Mouse (Mus musculus): ENCODE data around the gene Fzr1. TPM values are rescaled to one million over a fixed set of nuclear protein-coding genes. Genes with fewer than 3 reads are reported as not detected.
A peak's percentile ranks its signal among the peaks of the same experiment; 100 is the strongest.

The Fzr1 gene
- polyA plus RNA-seq, 1 experiment from 2014 or later = 146 TPM

GRCm38 (mm10) chr10:81406504-81407440, 28.5 kb upstream of the Fzr1 start:
- Histone ChIP-seq H3K27me3 (replicated peaks) (peaks cover 11% of the 10 kb centered on the region), H3K9me3 (replicated peaks) (no peaks in the 10 kb centered on the region), H3K4me1 (peaks cover 67% of the 10 kb centered on the region), H3K4me3 (replicated peaks) (peak overlapping the region; percentile 4; the same call in 1 of the 2 replicates), H3K36me3 (peaks cover 42% of the 10 kb centered on the region), H3K9ac (replicated peaks) (no peak overlapping the region), H3K4me2 (peak overlapping the region; percentile 38), H3K27ac (replicated peaks) (0 out of 2 replicates have a peak overlapping the region, but pooled peaks have one; percentile 13)
- WGBS = 29% methylated on average over 24 of the region's 24 CpGs
- no peak for ATAC-seq (ENCODE audit: low FRiP score)

GRCm38 (mm10) chr10:81405588-81406201, 27.4 kb upstream of the Fzr1 start:
- no peak overlapping the region for H3K27ac ChIP-seq (replicated peaks)
- H3K4me2 ChIP-seq = no peak overlapping the region
- ATAC-seq (ENCODE audit: low FRiP score) = no peak
- no peaks in the 10 kb centered on the region for H3K9me3 ChIP-seq (replicated peaks)
- peaks cover 44% of the 10 kb centered on the region for H3K36me3 ChIP-seq
- H3K9ac ChIP-seq (replicated peaks) = no peak overlapping the region
- peaks cover 11% of the 10 kb centered on the region for H3K27me3 ChIP-seq (replicated peaks)
- 46% methylated on average over 13 of the region's 13 CpGs for WGBS
- peaks cover 67% of the 10 kb centered on the region for H3K4me1 ChIP-seq
- no peak overlapping the region for H3K4me3 ChIP-seq (replicated peaks)

GRCm38 (mm10) chr10:81404720-81405119, 26.4 kb upstream of the Fzr1 start:
- H3K4me1 ChIP-seq = peaks cover 70% of the 10 kb centered on the region
- WGBS = 61% methylated on average over 18 of the region's 18 CpGs
- H3K9ac ChIP-seq (replicated peaks) = no peak overlapping the region
- H3K9me3 ChIP-seq (replicated peaks) = no peaks in the 10 kb centered on the region
- ATAC-seq (ENCODE audit: low FRiP score) = no peak
- H3K4me3 ChIP-seq (replicated peaks) = no peak overlapping the region
- peaks cover 11% of the 10 kb centered on the region for H3K27me3 ChIP-seq (replicated peaks)
- H3K36me3 ChIP-seq = peaks cover 54% of the 10 kb centered on the region
- no peak overlapping the region for H3K4me2 ChIP-seq
- no peak overlapping the region for H3K27ac ChIP-seq (replicated peaks)

GRCm38 (mm10) chr10:81404082-81404481, 25.8 kb upstream of the Fzr1 start:
- H3K9me3 ChIP-seq (replicated peaks) = no peaks in the 10 kb centered on the region
- WGBS = 16% methylated on average over 9 of the region's 9 CpGs
- no peak overlapping the region for H3K4me3 ChIP-seq (replicated peaks)
- peaks cover 11% of the 10 kb centered on the region for H3K27me3 ChIP-seq (replicated peaks)
- H3K36me3 ChIP-seq = peaks cover 60% of the 10 kb centered on the region
- ATAC-seq (ENCODE audit: low FRiP score) = no peak
- peaks cover 65% of the 10 kb centered on the region for H3K4me1 ChIP-seq
- H3K27ac ChIP-seq (replicated peaks) = 0 out of 2 replicates have a peak overlapping the region, but pooled peaks have one; percentile 23
- no peak overlapping the region for H3K9ac ChIP-seq (replicated peaks)
- no peak overlapping the region for H3K4me2 ChIP-seq

GRCm38 (mm10) chr10:81403511-81403910, 25.2 kb upstream of the Fzr1 start:
- no peak overlapping the region for H3K4me3 ChIP-seq (replicated peaks)
- H3K36me3 ChIP-seq = peaks cover 57% of the 10 kb centered on the region
- no peak for ATAC-seq (ENCODE audit: low FRiP score)
- H3K27ac ChIP-seq (replicated peaks) = peak overlapping the region; percentile 82; the same call in 1 of the 2 replicates
- 28% methylated on average over 10 of the region's 10 CpGs for WGBS
- H3K9me3 ChIP-seq (replicated peaks) = no peaks in the 10 kb centered on the region
- H3K4me2 ChIP-seq = no peak overlapping the region
- peaks cover 60% of the 10 kb centered on the region for H3K4me1 ChIP-seq
- H3K9ac ChIP-seq (replicated peaks) = no peak overlapping the region
- peaks cover 8% of the 10 kb centered on the region for H3K27me3 ChIP-seq (replicated peaks)

- Histone ChIP-seq H3K9ac (replicated peaks) (no peak overlapping the region), H3K9me3 (replicated peaks) (no peaks in the 10 kb centered on the region), H3K4me3 (replicated peaks) (no peak overlapping the region), H3K27ac (replicated peaks) (peak overlapping the region; percentile 82), H3K4me1 (peaks cover 54% of the 10 kb centered on the region), H3K36me3 (peaks cover 52% of the 10 kb centered on the region), H3K4me2 (peak overlapping the region; percentile 25; the same call in 1 of the 2 replicates), H3K27me3 (replicated peaks) (no peaks in the 10 kb centered on the region)
- peak; percentile 12; the same call in 1 of the 2 replicates for ATAC-seq (ENCODE audit: low FRiP score)
- 13% methylated on average over 7 of the region's 7 CpGs for WGBS
Observed at GRCm38 (mm10) chr10:81402227-81402765, 24.0 kb upstream of the Fzr1 start.

GRCm38 (mm10) chr10:81401521-81402226, 23.4 kb upstream of the Fzr1 start:
- Histone ChIP-seq H3K4me2 (peak overlapping the region; percentile 25; the same call in 1 of the 2 replicates), H3K9ac (replicated peaks) (0 out of 2 replicates have a peak overlapping the region, but pooled peaks have one; percentile 17), H3K27me3 (replicated peaks) (no peaks in the 10 kb centered on the region), H3K27ac (replicated peaks) (peak overlapping the region; percentile 82), H3K4me1 (peaks cover 50% of the 10 kb centered on the region), H3K36me3 (peaks cover 47% of the 10 kb centered on the region), H3K9me3 (replicated peaks) (no peaks in the 10 kb centered on the region), H3K4me3 (replicated peaks) (no peak overlapping the region)
- peak; percentile 48 for ATAC-seq (ENCODE audit: low FRiP score)
- 10% methylated on average over 17 of the region's 18 CpGs for WGBS

- no peak for ATAC-seq (ENCODE audit: low FRiP score)
- Histone ChIP-seq H3K27me3 (replicated peaks) (no peaks in the 10 kb centered on the region), H3K4me3 (replicated peaks) (no peak overlapping the region), H3K4me2 (peak overlapping the region; percentile 15; the same call in 1 of the 2 replicates), H3K9ac (replicated peaks) (0 out of 2 replicates have a peak overlapping the region, but pooled peaks have one; percentile 17), H3K36me3 (peaks cover 42% of the 10 kb centered on the region), H3K4me1 (peaks cover 52% of the 10 kb centered on the region), H3K27ac (replicated peaks) (peak overlapping the region; percentile 82), H3K9me3 (replicated peaks) (no peaks in the 10 kb centered on the region)
- WGBS = 30% methylated on average over 10 of the region's 10 CpGs
Observed at GRCm38 (mm10) chr10:81401205-81401520, 22.8 kb upstream of the Fzr1 start.

- Histone ChIP-seq H3K4me2 (peak overlapping the region; percentile 8), H3K27me3 (replicated peaks) (no peaks in the 10 kb centered on the region), H3K9me3 (replicated peaks) (no peaks in the 10 kb centered on the region), H3K36me3 (peaks cover 37% of the 10 kb centered on the region), H3K27ac (replicated peaks) (peak overlapping the region; percentile 82), H3K4me1 (peaks cover 53% of the 10 kb centered on the region), H3K9ac (replicated peaks) (no peak overlapping the region), H3K4me3 (replicated peaks) (no peak overlapping the region)
- whole genome bisulfite sequencing = 45% methylated on average over 22 of the region's 22 CpGs
- ATAC-seq (ENCODE audit: low FRiP score) = no peak
Observed at GRCm38 (mm10) chr10:81400371-81401204, 22.3 kb upstream of the Fzr1 start.

GRCm38 (mm10) chr10:81399798-81400308, 21.5 kb upstream of the Fzr1 start:
- 75% methylated on average over 18 of the region's 18 CpGs for whole genome bisulfite sequencing
- Histone ChIP-seq H3K36me3 (peaks cover 31% of the 10 kb centered on the region), H3K9ac (replicated peaks) (no peak overlapping the region)

More at GRCm38 (mm10) chr10:81399798-81400308, 21.5 kb upstream of the Fzr1 start:
- Histone ChIP-seq H3K9me3 (replicated peaks) (no peaks in the 10 kb centered on the region), H3K4me3 (replicated peaks) (no peak overlapping the region), H3K4me1 (peaks cover 53% of the 10 kb centered on the region), H3K4me2 (peak overlapping the region; percentile 8; the same call in 1 of the 2 replicates), H3K27me3 (replicated peaks) (no peaks in the 10 kb centered on the region), H3K27ac (replicated peaks) (no peak overlapping the region)
- ATAC-seq (ENCODE audit: low FRiP score) = no peak
